Mouse (Mus musculus): ENCODE data around the gene Gpr176. TPM values are rescaled to one million over a fixed set of nuclear protein-coding genes. Genes with fewer than 3 reads are reported as not detected.

Gpr176 gene
- not detected in 2 replicates for total RNA-seq (2017)

GRCm38 (mm10) chr2:118372901-118373571 lies at the start of gene Gpr176:
TSS of gene Gpr176 (minus strand) at chr2:118373419.
- ATAC-seq (replicated peaks in 1 of 2; ENCODE audit: insufficient read depth in 1 of 2, low FRiP score in 2 of 2, low TSS enrichment in 1 of 2, low read depth in 1 of 2, poor library complexity in 2 of 2, severe bottlenecking in 2 of 2): peak; percentile 24 to 39; a peak in 3 of 4 replicates

- no peak for ATAC-seq (replicated peaks in 1 of 2; ENCODE audit: insufficient read depth in 1 of 2, low FRiP score in 2 of 2, low TSS enrichment in 1 of 2, low read depth in 1 of 2, poor library complexity in 2 of 2, severe bottlenecking in 2 of 2)
These were observed 49.2 kb upstream of the Gpr176 start for GRCm38 (mm10) chr2:118422385-118422784.

GRCm38 (mm10) chr2:118421951-118422350 lies 48.7 kb upstream of the Gpr176 start:
- ATAC-seq (replicated peaks in 1 of 2; ENCODE audit: insufficient read depth in 1 of 2, low FRiP score in 2 of 2, low TSS enrichment in 1 of 2, low read depth in 1 of 2, poor library complexity in 2 of 2, severe bottlenecking in 2 of 2): no peak

GRCm38 (mm10) chr2:118418076-118418475 lies 44.9 kb upstream of the Gpr176 start:
- no peak for ATAC-seq (replicated peaks in 1 of 2; ENCODE audit: insufficient read depth in 1 of 2, low FRiP score in 2 of 2, low TSS enrichment in 1 of 2, low read depth in 1 of 2, poor library complexity in 2 of 2, severe bottlenecking in 2 of 2)

- ATAC-seq (replicated peaks in 1 of 2; ENCODE audit: insufficient read depth in 1 of 2, low FRiP score in 2 of 2, low TSS enrichment in 1 of 2, low read depth in 1 of 2, poor library complexity in 2 of 2, severe bottlenecking in 2 of 2): no peak
These were observed 42.6 kb upstream of the Gpr176 start for GRCm38 (mm10) chr2:118415601-118416355.

GRCm38 (mm10) chr2:118412821-118413220 lies 39.6 kb upstream of the Gpr176 start:
- no peak for ATAC-seq (replicated peaks in 1 of 2; ENCODE audit: insufficient read depth in 1 of 2, low FRiP score in 2 of 2, low TSS enrichment in 1 of 2, low read depth in 1 of 2, poor library complexity in 2 of 2, severe bottlenecking in 2 of 2)

- ATAC-seq (replicated peaks in 1 of 2; ENCODE audit: insufficient read depth in 1 of 2, low FRiP score in 2 of 2, low TSS enrichment in 1 of 2, low read depth in 1 of 2, poor library complexity in 2 of 2, severe bottlenecking in 2 of 2): no peak
These were observed 35.2 kb upstream of the Gpr176 start for GRCm38 (mm10) chr2:118408336-118408895.

GRCm38 (mm10) chr2:118406811-118407210 lies 33.6 kb upstream of the Gpr176 start:
- ATAC-seq (replicated peaks in 1 of 2; ENCODE audit: insufficient read depth in 1 of 2, low FRiP score in 2 of 2, low TSS enrichment in 1 of 2, low read depth in 1 of 2, poor library complexity in 2 of 2, severe bottlenecking in 2 of 2): no peak

- ATAC-seq (replicated peaks in 1 of 2; ENCODE audit: insufficient read depth in 1 of 2, low FRiP score in 2 of 2, low TSS enrichment in 1 of 2, low read depth in 1 of 2, poor library complexity in 2 of 2, severe bottlenecking in 2 of 2): no peak
These were observed 32.3 kb upstream of the Gpr176 start for GRCm38 (mm10) chr2:118405568-118405967.

- no peak for ATAC-seq (replicated peaks in 1 of 2; ENCODE audit: insufficient read depth in 1 of 2, low FRiP score in 2 of 2, low TSS enrichment in 1 of 2, low read depth in 1 of 2, poor library complexity in 2 of 2, severe bottlenecking in 2 of 2)
These were observed 31.1 kb upstream of the Gpr176 start for GRCm38 (mm10) chr2:118404336-118404735.

- no peak for ATAC-seq (replicated peaks in 1 of 2; ENCODE audit: insufficient read depth in 1 of 2, low FRiP score in 2 of 2, low TSS enrichment in 1 of 2, low read depth in 1 of 2, poor library complexity in 2 of 2, severe bottlenecking in 2 of 2)
These were observed 28.9 kb upstream of the Gpr176 start for GRCm38 (mm10) chr2:118401834-118402727.

GRCm38 (mm10) chr2:118399751-118400150 lies 26.5 kb upstream of the Gpr176 start:
- ATAC-seq (replicated peaks in 1 of 2; ENCODE audit: insufficient read depth in 1 of 2, low FRiP score in 2 of 2, low TSS enrichment in 1 of 2, low read depth in 1 of 2, poor library complexity in 2 of 2, severe bottlenecking in 2 of 2): no peak

GRCm38 (mm10) chr2:118391201-118391600 lies 18.0 kb upstream of the Gpr176 start:
- ATAC-seq (replicated peaks in 1 of 2; ENCODE audit: insufficient read depth in 1 of 2, low FRiP score in 2 of 2, low TSS enrichment in 1 of 2, low read depth in 1 of 2, poor library complexity in 2 of 2, severe bottlenecking in 2 of 2): no peak

- ATAC-seq (replicated peaks in 1 of 2; ENCODE audit: insufficient read depth in 1 of 2, low FRiP score in 2 of 2, low TSS enrichment in 1 of 2, low read depth in 1 of 2, poor library complexity in 2 of 2, severe bottlenecking in 2 of 2): no peak
These were observed 16.9 kb upstream of the Gpr176 start for GRCm38 (mm10) chr2:118390072-118390471.

GRCm38 (mm10) chr2:118389569-118389968 lies 16.4 kb upstream of the Gpr176 start:
- ATAC-seq (replicated peaks in 1 of 2; ENCODE audit: insufficient read depth in 1 of 2, low FRiP score in 2 of 2, low TSS enrichment in 1 of 2, low read depth in 1 of 2, poor library complexity in 2 of 2, severe bottlenecking in 2 of 2): no peak

GRCm38 (mm10) chr2:118388341-118389335 lies 15.4 kb upstream of the Gpr176 start, which contains the start of gene Eif2ak4:
TSS of gene Eif2ak4 (plus strand) at chr2:118388618.
- ATAC-seq (replicated peaks in 1 of 2; ENCODE audit: insufficient read depth in 1 of 2, low FRiP score in 2 of 2, low TSS enrichment in 1 of 2, low read depth in 1 of 2, poor library complexity in 2 of 2, severe bottlenecking in 2 of 2): peak; percentile 97 to 98
